Mouse (Mus musculus): ENCODE measurements around the gene Map7d1.

DNA sequence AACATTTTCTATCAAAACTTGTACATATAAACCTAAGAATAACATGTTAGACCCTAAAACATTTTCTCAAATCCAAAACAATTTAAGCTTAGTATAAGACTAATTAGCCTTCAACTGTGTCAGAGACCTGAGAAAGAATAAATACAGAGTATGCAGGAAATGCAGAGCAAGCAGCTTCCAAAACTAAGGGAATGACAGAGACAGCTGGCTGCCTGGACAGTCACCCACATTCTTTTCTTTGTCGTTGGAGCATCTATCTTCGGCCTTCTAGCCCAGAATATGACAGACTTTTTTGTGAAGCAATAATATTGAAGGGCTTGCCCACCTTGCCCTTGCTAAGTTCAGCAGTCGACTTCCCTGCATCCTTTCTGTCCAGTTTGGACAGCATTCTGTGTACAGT lies 13.1 kb upstream of the Map7d1 start:
- TF ChIP-seq GATA1 (IDR thresholded peaks at IDR 0.05; ENCODE audit: low read length) (no peak), TAL1 (IDR thresholded peaks at IDR 0.05; ENCODE audit: low read length) (no peak)

Data from erythroblast, embryonic 14.5 days (primary cell).